Mouse (Mus musculus) G1E (cell line): ENCODE data around the gene Gm20824. TPM values are rescaled to one million over a fixed set of nuclear protein-coding genes. Genes with fewer than 3 reads are reported as not detected.
"Not testable (repeated sequence)": the region's sequence is repeated elsewhere in the genome, so short reads cannot be mapped to it uniquely, and the experiment has no call there.

Experiments
- ATAC-seq: 2 replicates; pipeline ENCODE4 v1.8.0; 2016; ENCODE audit warnings: mild to moderate bottlenecking; ENCODE audit not compliant: insufficient number of reproducible peaks, poor library complexity, low FRiP score, severe bottlenecking; ENCODE audit errors: extremely low read depth
- DNase-seq: peaks from one replicate; pipeline ENCODE4 v3.0.0; 2012; ENCODE audit warnings: low spot score
- H3K27me3 ChIP-seq: 2 replicates; pipeline ENCODE4 v1.6.1; 2012; ENCODE audit warnings: mild to moderate bottlenecking, low read length, inconsistent platforms; ENCODE audit not compliant: insufficient read depth
- H3K36me3 ChIP-seq: replicated peaks from 2 replicates; pipeline ENCODE3; 2012; ENCODE audit warnings: mild to moderate bottlenecking, inconsistent platforms
- H3K4me1 ChIP-seq: 2 replicates; pipeline ENCODE4 v1.6.1; 2012; ENCODE audit warnings: low read depth, low read length, inconsistent platforms, mixed read lengths; ENCODE audit not compliant: insufficient read depth
- H3K4me3 ChIP-seq: 2 replicates; pipeline ENCODE4 v1.5.1; 2012; ENCODE audit warnings: low read depth, mild to moderate bottlenecking, inconsistent platforms, low read length, moderate library complexity, mixed read lengths
- H3K9me3 ChIP-seq: replicated peaks from 2 replicates; pipeline ENCODE4 v1.6.1; 2012; ENCODE audit warnings: inconsistent platforms
- polyA plus RNA-seq: library from polyadenylated mRNA; stranded (reverse); fragments of >175 nt; gene quantifications from 2 replicates; pipeline ENCODE4 v1.2.3, GENCODE M21; 2012
- total RNA-seq, 2 experiments: library from RNA; stranded (forward) in 1 of 2; stranded (reverse) in 1 of 2; fragments of 200-1000 nt in 1 of 2; fragments of >200 nt in 1 of 2; fragmentation: Nextera tagmentation in 1 of 2; gene quantifications; 2 replicates each; pipeline ENCODE4 v1.2.3; 2014 to 2017

The Gm20824 gene
- total RNA-seq (2014; fragmentation: Nextera tagmentation) (not detected in 2 replicates), total RNA-seq (2017) (not detected in 2 replicates), polyA plus RNA-seq (not detected in 2 replicates)

GRCm38 (mm10) chrY:8257607-8258006, at the start of gene Gm20824:
Gm20824 (plus strand) TSS chrY:8257907.
- not testable (repeated sequence) for DNase-seq, H3K27me3 ChIP-seq, H3K4me3 ChIP-seq, H3K4me1 ChIP-seq, H3K36me3 ChIP-seq, H3K9me3 ChIP-seq, ATAC-seq

Other genes with a start within 250 kb of the Gm20824 start
- gene Gm20825, start 186.4 kb upstream of the Gm20824 start, total RNA-seq (2014; fragmentation: Nextera tagmentation), result not detected in 2 replicates
- not detected in 2 replicates for gene Gm20825, start 186.4 kb upstream of the Gm20824 start, total RNA-seq (2017)
- not detected in 2 replicates for gene Gm20825, start 186.4 kb upstream of the Gm20824 start, polyA plus RNA-seq